Mouse (Mus musculus): ENCODE data around the gene Brsk2.

GRCm38 (mm10) chr7:141918407-141918806 lies 31.1 kb upstream of the Brsk2 start, which contains the start of gene Tollip:
- TF ChIP-seq CTCF (IDR thresholded peaks at IDR 0.05; ENCODE audit: control insufficient read depth, insufficient read depth, insufficient replicate concordance, low read depth, low read length) (no peak), POLR2A (IDR thresholded peaks at IDR 0.05; ENCODE audit: control insufficient read depth, low read depth, low read length) (no peak; the same call in 1 of the 2 replicates)

All from testis, adult 2 months (tissue).